Mouse (Mus musculus): ENCODE results near the gene Dhx16.
"Not testable (repeated sequence)": the region's sequence is repeated elsewhere in the genome, so short reads cannot be mapped to it uniquely, and the experiment has no call there.

The Dhx16 gene

DNA sequence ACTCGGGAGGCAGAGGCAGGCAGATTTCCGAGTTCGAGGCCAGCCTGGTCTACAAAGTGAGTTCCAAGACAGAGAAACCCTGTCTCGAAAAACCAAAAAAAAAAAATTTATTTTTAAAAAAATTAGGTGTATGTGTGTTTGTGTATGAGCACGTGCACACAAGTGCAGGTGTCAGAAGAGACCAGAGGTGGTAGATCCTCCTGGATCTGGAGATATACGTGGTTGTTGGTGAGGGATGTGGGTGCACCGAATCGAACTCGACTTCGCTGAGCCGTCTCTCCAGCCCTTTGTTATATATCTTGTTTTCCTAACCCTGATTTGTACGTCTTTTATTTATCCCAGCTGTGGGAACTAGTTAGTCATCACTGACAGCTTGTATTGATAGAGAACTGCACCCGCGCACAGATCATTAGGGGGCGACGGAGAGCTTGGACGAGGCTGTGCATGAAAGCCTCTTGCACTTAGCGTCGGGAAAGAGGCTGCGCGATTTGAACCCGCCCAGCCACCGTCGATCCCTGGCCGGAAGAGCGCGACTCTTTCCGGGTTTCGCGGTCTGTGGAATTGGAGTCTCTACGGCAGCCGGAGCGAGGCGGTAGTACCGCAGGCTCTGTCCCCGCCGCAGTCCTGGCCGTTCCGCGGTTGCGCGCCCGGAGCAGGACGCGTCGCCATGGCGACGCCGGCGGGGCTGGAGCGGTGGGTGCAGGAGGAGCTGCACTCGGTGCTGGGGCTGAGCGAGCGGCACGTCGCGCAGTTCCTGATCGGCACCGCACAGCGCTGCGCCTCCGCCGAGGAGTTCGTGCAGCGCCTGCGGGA, at the start of gene Dhx16:
Gene Dhx16 (plus strand): TSS at position 575 of the 813 bp plus-strand sequence.
- DNase-seq = peak; percentile 95

DNA sequence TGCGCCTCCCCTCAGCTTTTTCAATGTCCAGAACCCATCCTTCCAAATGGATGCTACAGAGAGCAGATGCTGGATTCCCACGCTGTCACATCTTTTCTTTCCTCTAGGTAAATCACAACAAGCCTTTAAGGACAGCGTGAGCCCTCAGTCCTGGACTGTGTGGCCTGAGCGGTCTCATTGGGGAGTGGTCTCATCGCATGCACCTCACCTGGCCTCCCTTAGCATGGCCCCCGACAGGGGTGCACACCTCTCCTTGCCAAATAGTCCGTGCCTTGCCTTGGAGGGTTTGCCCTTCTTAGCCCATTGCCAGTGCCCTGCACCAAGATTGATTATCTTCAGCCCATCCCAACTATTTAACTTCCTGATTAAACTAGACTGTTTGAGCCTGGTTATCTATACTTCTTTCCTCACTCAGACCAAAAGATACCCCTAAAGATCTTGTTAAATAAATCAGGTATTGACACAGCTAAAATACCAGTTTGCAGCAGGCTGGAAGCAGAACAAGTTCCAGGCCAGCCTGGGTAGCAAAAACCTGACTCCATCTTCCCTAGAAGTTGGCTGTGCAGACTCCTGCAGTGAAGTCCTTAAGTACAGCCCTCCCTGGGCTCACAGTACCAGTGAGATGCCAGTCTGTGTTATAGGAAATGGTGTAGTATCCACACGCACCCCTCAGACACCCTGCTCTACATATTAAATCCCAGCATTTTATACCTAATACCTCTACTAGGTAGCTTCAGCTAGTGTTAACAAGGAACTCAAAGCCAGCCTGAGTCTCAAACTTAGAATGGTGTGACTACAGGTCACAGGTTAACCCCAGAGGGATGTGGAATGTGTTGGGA, 47.0 kb upstream of the Dhx16 start:
- DNase-seq = no peak

DNA sequence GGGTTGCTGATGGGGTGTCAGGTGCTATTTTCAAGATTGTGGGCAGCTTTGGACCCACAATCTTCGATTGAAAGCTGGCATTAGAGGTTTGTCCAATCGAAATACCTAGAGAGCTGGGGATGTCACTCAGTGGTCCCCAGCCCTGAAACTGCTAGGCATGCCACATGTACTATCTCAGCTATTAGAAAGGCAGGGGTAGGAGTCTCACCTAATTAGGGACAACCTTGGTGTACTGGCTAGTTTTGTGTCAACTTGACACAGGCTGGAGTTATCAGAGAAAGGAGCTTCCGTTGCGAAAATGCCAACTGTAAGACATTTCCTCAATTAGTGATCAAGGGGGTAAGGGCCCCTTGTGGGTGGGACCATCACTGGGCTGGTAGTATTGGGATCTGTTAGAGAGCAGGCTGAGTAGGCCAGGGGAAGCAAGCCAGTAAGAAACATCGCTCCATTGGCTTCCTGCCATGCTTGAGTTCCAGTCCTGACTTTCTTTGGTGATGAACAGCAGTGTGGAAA, 46.3 kb upstream of the Dhx16 start:
- no peak for DNase-seq

DNA sequence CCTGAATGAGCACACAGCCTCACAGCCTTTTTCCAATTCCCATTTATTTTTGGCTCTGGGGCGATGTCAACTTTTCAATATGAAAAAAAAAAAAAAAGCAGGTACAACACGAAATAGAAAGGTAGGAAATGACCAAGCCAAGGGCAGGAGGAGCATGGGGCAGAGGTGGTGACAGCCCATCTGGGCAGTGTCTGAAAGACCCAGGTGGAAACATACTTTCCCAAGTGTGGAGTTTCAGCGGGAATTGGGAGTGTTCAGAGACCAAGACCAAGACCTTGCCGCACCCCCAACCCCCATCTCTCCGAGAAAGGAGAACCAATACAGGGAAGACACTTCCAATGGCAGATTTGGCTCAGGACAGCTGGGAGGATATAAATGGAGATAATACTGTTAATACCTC, 45.7 kb upstream of the Dhx16 start:
- DNase-seq = no peak

DNA sequence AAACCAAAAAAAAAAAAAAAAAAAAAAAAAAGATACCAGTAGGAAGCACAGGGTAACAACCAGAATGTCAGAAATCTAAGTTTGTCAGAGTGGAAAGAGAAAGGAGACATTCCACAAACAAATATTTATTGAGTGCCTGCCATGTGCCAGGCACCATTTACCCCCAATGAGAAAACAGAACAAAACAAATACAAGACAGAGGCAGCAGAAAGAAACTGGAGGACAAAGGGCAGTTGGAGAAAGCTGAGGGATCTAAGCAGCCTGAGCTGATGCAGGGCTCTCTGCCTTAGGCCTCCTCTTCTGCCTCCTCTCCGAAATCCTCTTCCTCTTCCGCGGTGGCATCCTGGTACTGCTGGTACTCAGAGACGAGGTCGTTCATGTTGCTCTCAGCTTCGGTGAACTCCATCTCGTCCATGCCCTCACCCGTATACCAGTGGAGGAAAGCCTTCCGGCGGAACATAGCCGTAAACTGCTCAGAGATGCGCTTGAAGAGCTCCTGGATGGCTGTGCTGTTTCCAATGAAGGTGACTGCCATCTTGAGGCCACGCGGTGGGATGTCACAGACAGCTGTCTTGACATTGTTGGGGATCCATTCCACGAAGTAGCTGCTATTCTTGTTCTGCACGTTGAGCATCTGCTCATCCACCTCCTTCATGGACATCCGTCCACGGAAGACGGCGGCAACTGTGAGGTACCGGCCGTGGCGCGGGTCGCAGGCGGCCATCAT, 44.8 kb upstream of the Dhx16 start:
- no peak for DNase-seq

DNA sequence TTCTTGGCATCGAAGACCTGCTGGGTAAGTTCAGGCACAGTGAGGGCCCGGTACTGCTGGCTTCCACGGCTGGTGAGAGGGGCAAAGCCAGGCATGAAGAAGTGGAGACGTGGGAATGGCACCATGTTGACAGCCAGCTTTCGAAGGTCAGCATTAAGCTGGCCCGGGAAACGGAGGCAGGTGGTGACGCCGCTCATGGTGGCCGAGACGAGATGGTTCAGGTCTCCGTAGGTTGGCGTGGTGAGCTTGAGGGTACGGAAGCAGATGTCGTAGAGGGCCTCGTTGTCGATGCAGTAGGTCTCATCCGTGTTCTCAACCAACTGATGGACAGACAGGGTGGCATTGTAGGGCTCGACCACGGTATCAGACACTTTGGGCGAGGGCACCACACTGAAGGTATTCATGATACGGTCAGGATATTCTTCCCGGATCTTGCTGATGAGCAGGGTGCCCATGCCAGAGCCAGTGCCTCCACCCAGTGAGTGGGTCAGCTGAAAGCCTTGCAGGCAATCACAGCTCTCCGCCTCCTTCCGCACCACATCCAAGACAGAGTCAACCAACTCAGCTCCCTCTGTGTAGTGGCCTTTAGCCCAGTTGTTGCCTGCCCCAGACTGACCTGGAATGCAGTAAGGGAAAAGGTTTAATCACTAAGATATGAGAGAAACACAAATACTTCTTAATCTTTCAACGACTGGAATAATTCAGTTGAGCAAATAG, 44.0 kb upstream of the Dhx16 start:
- DNase-seq = no peak

DNA sequence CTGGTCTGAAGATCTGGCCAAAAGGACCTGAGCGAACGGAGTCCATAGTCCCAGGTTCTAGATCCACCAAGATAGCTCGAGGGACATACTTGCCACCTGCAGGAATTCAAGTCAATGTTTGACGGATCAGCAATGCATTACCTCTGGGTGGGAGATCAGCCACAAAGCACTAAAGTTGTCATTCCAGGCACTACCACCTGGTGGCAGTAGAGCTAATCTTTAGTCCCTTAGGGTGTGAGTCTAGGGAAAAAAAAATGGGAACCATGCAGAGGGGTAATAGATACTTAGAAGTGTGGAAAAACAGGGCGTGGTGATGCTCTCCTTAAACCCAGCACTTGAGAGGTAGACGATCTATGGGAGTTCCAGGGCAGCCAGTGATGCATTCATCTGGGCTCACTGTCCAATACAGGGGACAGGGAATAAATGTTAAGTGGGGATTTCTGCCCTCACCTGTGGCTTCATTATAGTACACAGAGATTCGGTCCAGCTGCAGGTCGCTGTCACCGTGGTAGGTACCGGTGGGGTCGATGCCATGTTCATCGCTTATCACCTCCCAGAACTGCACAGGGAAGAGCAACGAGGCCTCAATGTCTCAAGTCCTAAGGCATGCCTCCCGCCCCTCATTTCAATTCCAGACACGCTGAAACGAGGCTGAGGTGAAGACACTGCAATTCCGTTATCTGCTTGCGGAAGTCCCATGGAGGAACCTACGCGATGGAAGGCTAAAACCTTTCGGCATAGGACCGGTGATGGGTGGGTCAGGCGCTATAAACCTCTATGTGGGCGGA, 43.2 kb upstream of the Dhx16 start:
- peak; percentile 88 for DNase-seq

DNA sequence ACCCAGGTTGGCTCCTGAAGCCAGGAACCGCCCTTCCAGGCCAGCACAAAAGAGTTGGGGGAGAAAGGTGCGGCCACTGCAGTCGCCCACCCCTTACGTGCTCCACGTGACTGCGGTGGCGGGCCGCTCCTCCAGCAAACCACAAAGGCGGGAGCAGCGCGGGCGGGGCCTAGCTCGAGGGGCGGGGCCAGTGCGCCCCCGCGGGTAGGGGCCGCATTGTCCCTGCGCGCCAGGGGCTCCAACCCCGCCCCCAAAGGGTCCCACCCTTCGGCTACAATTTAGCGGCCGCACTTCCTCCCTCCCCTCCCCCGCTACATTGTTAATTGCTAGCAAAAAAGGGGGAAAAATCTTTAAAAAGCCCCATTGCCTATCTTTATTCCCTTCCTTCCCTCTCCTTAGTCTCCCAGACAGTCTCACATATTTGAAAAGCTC, 42.6 kb upstream of the Dhx16 start:
- peak; percentile 83 for DNase-seq

DNA sequence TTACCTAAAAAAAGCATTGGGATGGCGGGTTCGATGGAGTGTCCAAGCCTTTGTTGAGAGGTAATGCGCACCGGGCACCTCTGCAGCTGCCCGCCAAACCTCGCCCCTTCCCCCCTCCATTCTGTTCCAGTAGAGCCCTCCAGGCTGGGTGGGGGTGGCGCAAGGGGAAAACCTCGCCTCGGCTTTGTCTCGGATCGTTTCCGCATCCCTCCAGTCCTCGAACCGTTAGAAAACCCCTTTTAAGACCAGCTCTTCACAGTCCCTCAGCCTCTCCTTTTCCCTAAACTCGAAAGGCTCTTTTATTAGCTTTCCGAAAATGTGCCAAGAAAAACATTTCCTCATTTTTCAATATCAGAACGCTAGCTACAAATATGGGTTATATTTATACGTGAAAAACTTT, 42.1 kb upstream of the Dhx16 start:
- no peak for DNase-seq

DNA sequence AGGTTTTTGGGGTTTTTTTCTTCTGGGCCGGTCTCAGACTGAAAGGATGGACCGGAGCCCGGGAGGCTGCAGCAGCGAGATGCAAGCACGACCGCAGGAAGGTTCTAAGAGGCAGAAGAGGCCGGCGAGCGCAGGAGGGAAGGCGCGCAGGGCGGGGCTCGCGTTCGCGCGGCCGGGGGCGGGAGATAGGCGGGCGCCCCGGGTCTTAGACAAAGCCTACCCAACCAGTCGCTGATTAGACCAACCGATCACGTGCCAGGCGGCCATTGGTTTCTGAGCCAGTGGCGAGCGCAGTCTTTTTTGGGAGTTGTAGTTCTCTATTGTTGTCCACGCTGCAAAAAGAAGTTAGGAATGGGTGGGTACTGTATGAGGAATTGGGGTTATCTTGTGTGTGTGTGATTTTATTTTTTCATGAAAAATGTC, 41.5 kb upstream of the Dhx16 start, which contains the start of gene Tubb5:
Gene Tubb5 (minus strand): TSS at position 185 of the 423 bp plus-strand sequence.
- DNase-seq = peak; percentile 98

DNA sequence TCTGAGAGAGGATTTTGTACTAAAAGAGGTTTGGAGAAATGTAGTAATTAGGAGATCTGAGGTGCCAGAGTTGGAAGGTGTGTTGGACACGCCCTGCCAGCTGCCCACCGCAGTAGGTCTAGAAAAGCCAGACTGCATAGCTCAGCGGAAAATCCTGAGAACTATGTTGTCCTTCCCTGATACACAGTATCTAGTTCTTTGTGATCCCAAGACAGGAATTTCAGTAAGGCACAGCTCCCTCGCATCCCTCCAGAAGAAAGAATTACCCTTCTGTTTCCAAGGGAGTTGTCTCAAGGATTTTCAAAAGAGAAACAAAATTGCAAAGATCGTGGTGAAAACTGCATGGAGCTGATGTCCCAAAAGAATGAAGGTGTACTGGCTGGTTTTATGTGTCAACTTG, 41.0 kb upstream of the Dhx16 start:
- DNase-seq = no peak

DNA sequence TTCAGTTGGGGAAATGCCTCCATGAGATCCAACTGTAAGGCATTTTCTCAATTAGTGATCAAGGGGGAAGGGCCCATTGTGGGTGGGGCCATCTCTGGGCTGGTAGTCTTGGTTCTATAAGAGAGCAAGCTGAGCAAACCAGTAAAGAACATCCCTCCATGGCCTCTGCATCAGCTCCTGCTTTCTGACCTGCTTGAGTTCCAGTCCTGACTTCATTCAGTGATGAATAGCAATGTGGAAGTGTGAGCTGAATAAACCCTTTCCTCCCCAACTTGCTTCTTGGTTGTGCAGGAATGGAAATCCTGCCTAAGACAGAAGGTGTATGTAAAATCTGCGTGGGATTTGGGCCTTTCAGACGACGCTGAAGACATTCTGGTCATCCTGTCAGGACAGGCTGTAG, 40.6 kb upstream of the Dhx16 start:
- DNase-seq = not testable (repeated sequence)

DNA sequence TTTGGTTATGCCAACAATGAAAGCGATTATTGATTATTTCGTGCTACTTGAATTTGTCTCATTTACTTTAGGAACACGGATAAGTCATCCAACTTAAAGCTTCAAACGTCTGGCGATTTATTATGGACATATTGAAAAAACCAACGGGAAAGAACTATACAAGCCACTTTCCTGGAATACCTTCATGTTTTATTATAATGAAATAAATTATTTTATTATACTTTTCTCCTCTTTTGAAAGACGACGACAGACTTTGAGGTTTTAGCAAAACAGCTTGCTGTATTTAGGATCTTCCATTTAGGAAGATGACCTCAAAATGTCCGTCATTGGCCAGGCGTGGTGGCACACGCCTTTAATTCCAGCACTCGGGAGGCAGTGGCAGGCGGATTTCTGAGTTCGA, 39.1 kb upstream of the Dhx16 start:
- DNase-seq = no peak

DNA sequence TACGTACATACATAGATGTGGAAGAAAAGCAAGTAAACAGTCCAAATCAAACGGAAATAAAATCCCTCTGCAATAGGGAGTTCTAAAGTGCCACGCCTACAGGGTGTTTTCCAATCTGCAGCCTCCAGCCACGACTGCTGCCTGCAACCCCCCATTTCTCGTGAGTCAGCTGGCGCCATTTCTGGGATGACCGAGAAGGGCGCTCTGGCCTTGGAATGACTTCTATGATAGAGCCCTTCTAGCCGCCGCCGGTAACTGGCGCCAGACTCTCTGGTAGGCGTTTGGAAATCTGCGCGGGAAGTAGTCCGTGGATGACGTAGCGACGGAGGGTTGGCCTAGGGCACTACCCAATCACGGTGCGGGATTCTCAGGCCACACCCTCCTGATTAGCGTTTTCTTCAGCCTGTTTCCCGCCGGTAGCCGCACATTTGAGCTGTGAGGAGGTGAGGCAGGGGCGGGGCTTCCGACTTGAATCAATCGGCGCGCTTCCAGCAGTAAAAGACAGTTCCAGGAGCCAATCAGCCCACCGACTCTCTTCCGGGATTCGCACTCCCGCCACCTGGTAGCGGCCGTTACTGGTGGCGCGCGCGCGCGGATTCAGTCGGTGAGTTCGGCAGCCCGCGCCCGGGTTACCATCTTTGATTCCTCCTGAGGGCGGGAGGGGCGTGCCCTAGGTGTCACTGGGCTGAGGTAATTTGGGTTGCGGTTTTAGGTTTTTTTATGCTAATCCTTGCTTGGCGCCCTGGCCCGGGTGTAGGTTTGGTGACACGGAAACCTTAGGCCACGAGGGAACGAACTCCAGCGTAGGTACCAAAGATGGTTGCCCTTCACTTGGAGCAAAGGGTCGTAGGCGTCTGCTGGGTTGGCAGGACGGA, 38.3 kb upstream of the Dhx16 start, which contains the start of gene Mdc1:
Gene Mdc1 (plus strand): TSS at position 440 of the 875 bp plus-strand sequence.
- DNase-seq = peak; percentile 100

DNA sequence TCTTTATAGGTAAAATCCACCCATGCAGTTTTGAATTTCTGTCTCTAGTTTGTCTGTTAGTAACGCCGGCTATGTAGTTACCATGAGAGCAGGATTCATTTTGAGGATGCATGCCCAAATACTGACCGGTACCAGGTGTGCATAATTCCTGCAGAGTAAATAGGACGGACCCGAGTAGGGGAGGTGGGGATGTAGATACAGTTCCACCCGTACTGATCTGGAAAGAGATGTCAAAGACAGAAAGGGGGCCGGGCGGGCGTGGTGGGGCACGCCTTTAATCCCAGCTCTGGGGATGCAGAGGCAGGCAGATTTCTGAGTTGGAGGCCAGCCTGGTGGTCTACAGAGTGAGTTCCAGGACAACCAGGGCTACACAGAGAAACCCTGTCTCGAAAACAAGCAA, 37.6 kb upstream of the Dhx16 start:
- DNase-seq = no peak

DNA sequence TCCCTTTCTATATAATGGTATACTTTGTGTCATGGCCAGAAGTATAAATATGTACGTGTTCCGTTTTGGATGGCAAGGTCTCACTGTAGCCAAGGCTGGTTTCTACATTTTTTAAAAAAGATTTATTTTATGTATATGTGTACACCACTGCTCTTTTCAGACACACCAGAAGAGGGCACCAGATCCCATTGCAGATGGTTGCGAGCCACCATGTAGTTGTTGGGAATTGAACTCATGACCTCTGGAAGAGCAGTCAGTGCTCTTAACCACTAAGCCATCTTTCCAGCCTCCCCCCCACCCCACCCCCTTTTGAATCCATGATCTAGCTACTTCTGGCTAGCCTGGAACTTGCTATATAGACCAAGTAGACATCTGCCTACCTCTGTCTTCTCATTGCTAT, 36.1 kb upstream of the Dhx16 start:
- no peak for DNase-seq

DNA sequence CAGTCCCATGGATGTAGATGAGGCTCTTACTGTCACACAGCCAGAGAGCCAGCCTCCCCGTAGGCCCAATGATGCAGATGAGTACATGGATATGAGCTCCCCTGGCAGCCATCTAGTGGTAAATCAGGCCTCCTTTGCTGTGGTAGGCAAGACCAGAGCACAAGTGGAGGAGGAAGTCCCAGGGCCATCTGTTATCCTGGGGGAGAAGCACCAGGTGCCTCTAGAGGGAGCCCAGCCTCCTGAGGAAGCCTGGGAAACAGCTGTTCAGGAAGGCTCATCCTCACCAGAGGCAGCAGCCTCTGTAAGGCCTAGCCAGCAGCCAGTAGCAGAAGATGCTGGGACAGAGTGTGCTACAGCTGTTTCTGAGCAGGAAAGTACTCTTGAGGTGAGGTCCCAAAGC, 31.5 kb upstream of the Dhx16 start:
- DNase-seq = peak; percentile 62

DNA sequence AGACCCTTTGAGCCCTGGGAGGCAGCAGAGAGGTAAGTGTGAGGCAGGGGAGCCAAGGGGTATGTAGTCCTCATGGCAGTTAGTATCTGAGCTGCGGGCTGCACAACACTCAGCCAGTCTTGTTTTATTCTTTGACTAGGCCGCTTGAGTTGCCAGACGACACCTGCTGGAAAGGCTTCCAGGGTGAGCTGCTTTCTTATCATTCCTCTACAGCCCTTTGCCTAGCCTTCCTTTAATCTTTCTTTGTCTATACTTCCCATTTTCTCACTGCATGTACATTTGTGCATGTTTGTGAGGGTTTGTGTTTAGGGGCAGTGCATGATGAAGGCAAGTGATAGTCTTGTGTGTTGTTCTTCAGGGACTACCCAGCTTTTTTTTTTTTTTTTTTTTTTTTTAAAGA, 28.6 kb upstream of the Dhx16 start:
- no peak for DNase-seq

DNA sequence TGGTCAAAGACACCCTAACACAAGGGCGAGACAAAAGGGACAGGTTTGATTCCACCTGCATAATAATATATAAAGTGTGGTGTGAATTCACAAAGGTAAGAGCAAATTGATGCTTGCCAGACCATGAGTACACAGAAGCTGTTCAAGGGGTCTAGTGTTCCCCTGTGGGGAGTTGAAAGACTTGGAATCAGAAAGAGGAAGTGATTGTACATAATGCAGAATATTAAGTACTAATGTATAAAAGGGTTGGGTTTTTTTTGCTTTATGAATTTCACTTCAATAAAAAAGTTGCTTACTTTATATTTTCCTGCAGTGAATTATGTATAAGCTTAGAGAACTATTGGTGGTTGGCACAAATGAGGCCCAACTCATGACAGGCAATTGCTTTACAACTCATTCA, 20.2 kb upstream of the Dhx16 start:
- DNase-seq = no peak

DNA sequence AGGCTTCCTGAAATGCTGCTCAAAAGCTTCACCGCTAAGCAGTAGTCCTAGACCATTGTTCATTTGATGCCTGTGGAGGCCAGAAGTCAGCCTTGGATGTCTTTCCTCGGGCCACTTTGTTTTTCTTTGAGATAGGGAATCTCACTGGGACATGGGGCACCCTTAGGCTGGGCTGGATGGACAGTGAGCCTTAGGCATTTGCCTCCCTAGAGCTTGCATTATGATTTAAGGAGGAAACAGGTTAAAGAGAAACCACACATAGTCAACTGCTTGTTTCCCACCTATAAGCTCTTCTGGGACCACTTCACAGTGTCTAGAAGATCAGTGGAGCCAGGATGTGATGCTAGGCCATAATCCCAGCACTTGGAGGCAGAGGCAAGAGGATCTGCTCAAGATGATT, 19.8 kb upstream of the Dhx16 start:
- DNase-seq = no peak

DNA sequence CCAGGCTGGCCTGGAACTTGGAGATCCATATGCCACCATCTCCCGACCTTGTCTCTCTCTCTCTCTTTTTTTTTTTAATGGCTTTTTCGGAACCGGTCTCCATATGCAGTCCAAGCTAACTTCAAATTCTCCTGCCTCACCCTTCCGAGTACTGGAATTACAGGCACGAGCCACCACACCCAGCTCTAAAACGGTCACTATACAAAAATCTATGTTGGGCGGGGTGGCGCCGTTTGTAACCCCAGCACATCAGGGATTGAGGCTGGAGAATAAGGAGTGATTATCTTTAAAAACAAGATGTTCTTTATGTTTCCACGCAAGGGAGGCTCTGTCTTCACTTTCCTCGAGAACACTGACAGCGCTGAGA, 18.8 kb upstream of the Dhx16 start:
- no peak for DNase-seq
